Mouse (Mus musculus) small intestine, adult 2 months (tissue): ENCODE data around the gene Cklf.

Experiments used
- CTCF ChIP-seq: fragments of 200-500 bp; IDR thresholded peaks from 2 replicates; pipeline ENCODE4 v1.5.1; 2012; ENCODE audit warnings: low read depth, mild to moderate bottlenecking, control low read depth, inconsistent platforms, low read length, moderate library complexity, mixed read lengths; ENCODE audit not compliant: insufficient replicate concordance, insufficient read length; ENCODE audit errors: extremely low read depth
- POLR2A ChIP-seq: fragments of 200-500 bp; IDR thresholded peaks from 2 replicates; pipeline ENCODE4 v1.6.1; 2012; ENCODE audit warnings: low read depth, mild to moderate bottlenecking, control low read depth, inconsistent platforms, low read length, moderate library complexity

- TF ChIP-seq POLR2A (no peak), CTCF (no peak)
These were observed 8.5 kb upstream of the Cklf start for GRCm38 (mm10) chr8:104242038-104242644.
